Mouse (Mus musculus) 3T3-L1 (cell line): ENCODE results near the gene Flrt2.

Source experiments
- DNase-seq: peaks from one replicate; pipeline ENCODE4 v3.0.0-alpha.2; 2015; ENCODE audit warnings: low read depth, low spot score

Flrt2 gene

GRCm38 (mm10) chr12:95734075-95734474 is 42.0 kb downstream of the Flrt2 start:
- peak; percentile 65 for DNase-seq

GRCm38 (mm10) chr12:95737571-95737970 is 45.5 kb downstream of the Flrt2 start:
- no peak for DNase-seq

GRCm38 (mm10) chr12:95738031-95738430 is 46.0 kb downstream of the Flrt2 start:
- no peak for DNase-seq

GRCm38 (mm10) chr12:95738491-95739135 is 46.6 kb downstream of the Flrt2 start:
- no peak for DNase-seq

GRCm38 (mm10) chr12:95739739-95740138 is 47.7 kb downstream of the Flrt2 start:
- no peak for DNase-seq

GRCm38 (mm10) chr12:95741296-95741695 is 49.3 kb downstream of the Flrt2 start:
- no peak for DNase-seq

GRCm38 (mm10) chr12:95744307-95744706 is 52.3 kb downstream of the Flrt2 start:
- DNase-seq = no peak

- DNase-seq = peak; percentile 68
These were observed 55.0 kb downstream of the Flrt2 start for GRCm38 (mm10) chr12:95746856-95747579.

- no peak for DNase-seq
These were observed 56.7 kb downstream of the Flrt2 start for GRCm38 (mm10) chr12:95748760-95749159.

GRCm38 (mm10) chr12:95749248-95749647 is 57.2 kb downstream of the Flrt2 start:
- no peak for DNase-seq

- peak; percentile 46 for DNase-seq
These were observed 67.3 kb downstream of the Flrt2 start for GRCm38 (mm10) chr12:95759212-95759746.

- DNase-seq = peak; percentile 72
These were observed 73.2 kb downstream of the Flrt2 start for GRCm38 (mm10) chr12:95765255-95765654.

GRCm38 (mm10) chr12:95769041-95769440 is 77.0 kb downstream of the Flrt2 start:
- no peak for DNase-seq

- no peak for DNase-seq
These were observed 78.2 kb downstream of the Flrt2 start for GRCm38 (mm10) chr12:95770251-95770650.

GRCm38 (mm10) chr12:95790146-95790545 is 98.1 kb downstream of the Flrt2 start:
- peak; percentile 67 for DNase-seq

GRCm38 (mm10) chr12:95816660-95817059 is 124.6 kb downstream of the Flrt2 start:
- DNase-seq = peak; percentile 9
